Mouse (Mus musculus): Measurements from ENCODE around the gene Rheb. TPM values are rescaled to one million over a fixed set of nuclear protein-coding genes. Genes with fewer than 3 reads are reported as not detected.

The Rheb gene
- 244 and 270 TPM in 2 replicates for polyA plus RNA-seq (2015; fragmentation: Nextera tagmentation; extraction: Ambion mirVana)

DNA sequence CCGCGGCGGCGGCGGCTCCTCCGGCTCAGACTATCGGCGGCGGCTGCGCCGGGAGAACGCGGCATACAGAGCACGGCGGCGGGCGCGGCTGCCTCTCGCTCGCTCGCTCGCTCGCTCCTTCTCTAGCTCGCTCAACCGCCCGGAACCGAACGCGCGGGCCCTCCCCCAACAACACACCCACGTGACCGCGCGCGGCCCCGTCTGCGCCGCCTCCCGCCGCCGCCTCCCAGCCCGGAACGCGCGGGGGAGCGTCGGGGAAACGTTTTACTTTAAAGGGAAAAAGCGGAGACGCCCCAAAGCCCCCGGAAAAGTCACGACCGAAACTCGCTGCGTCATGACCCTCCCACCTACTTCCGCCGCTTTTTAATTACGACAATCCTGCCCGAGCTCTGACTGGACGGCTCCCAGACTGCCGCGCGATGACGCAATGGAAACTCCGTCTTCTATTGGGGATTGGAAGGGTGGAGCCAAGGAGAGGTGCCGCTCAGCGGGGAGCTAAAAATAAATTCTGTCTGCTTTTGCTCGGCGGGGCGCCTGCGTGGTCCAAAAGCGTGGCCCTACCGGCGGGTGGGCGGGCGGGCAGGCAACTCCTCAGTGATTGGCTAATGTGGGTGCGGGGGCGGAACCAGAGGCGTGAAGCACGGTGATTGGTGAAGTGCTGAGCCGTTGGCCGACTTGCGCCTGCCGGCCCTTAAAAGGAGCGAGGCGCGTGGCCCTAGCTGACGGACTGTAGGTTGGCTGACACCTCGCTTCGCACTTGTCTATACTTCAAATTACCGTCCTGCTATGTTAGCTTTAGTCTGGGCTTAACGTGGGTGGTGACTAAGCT, at the start of gene Rheb:
Gene Rheb, minus strand, starts transcription at position 351 of the 829 bp plus-strand sequence.
- no peaks in the 10 kb centered on the region for H3K9me3 ChIP-seq
- peaks cover 47% of the 10 kb centered on the region for H3K4me1 ChIP-seq (replicated peaks)
- ATAC-seq (ENCODE audit: low read depth) = peak; percentile 97
- H3K4me2 ChIP-seq = peak within 1 kb of the TSS; percentile 93
- H3K4me3 ChIP-seq = peak within 1 kb of the TSS; percentile 96
- no peaks in the 10 kb centered on the region for H3K36me3 ChIP-seq
- under 1% methylated on average over 92 of the region's 92 CpGs for WGBS
- H3K27me3 ChIP-seq = no peaks in the 10 kb centered on the region
- H3K27ac ChIP-seq (replicated peaks) = peak within 1 kb of the TSS; percentile 98
- H3K9ac ChIP-seq = peak within 1 kb of the TSS; percentile 96

GRCm38 (mm10) chr5:24889860-24890259, 47.4 kb upstream of the Rheb start:
- Histone ChIP-seq H3K36me3 (peaks cover 40% of the 10 kb centered on the region), H3K27ac (replicated peaks) (no peak overlapping the region), H3K4me3 (no peak overlapping the region), H3K27me3 (no peaks in the 10 kb centered on the region), H3K9me3 (no peaks in the 10 kb centered on the region), H3K4me2 (no peak overlapping the region), H3K9ac (no peak overlapping the region), H3K4me1 (replicated peaks) (peaks cover 19% of the 10 kb centered on the region)
- ATAC-seq (ENCODE audit: low read depth) = no peak
- WGBS = 60% methylated on average over 9 of the region's 9 CpGs

GRCm38 (mm10) chr5:24888874-24889591, 46.6 kb upstream of the Rheb start:
- ATAC-seq (ENCODE audit: low read depth) = no peak
- H3K9me3 ChIP-seq = no peaks in the 10 kb centered on the region
- 86% methylated on average over 11 of the region's 11 CpGs for WGBS
- no peak overlapping the region for H3K9ac ChIP-seq
- H3K4me2 ChIP-seq = no peak overlapping the region
- no peaks in the 10 kb centered on the region for H3K27me3 ChIP-seq
- peaks cover 44% of the 10 kb centered on the region for H3K36me3 ChIP-seq
- H3K4me1 ChIP-seq (replicated peaks) = peaks cover 15% of the 10 kb centered on the region
- no peak overlapping the region for H3K27ac ChIP-seq (replicated peaks)
- H3K4me3 ChIP-seq = no peak overlapping the region

DNA sequence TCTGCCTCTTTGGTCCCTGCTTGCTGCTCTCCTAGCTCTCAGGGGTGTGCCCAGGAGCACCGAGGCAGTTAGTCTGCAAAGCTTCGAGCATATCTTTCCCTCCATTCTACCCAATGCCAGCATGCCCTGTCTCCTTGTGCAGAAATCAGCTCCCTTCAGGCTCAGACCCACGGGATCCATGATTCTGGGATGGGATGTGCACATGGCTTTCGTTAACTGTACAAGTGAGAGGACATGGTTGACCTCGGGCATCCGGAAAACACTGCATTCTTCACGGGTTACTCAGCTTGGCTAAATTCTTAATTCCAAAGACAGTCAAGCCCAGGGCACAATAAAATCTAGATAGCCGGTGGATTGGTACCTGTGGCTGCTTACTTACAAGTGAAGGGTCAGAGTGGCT, 44.8 kb upstream of the Rheb start:
- peaks cover 55% of the 10 kb centered on the region for H3K36me3 ChIP-seq
- H3K4me1 ChIP-seq (replicated peaks) = peaks cover 4% of the 10 kb centered on the region
- H3K27me3 ChIP-seq = no peaks in the 10 kb centered on the region
- no peaks in the 10 kb centered on the region for H3K9me3 ChIP-seq
- 95% methylated on average over 8 of the region's 8 CpGs for WGBS
- H3K4me3 ChIP-seq = no peak overlapping the region
- no peak overlapping the region for H3K4me2 ChIP-seq
- no peak overlapping the region for H3K9ac ChIP-seq
- no peak for ATAC-seq (ENCODE audit: low read depth)
- H3K27ac ChIP-seq (replicated peaks) = no peak overlapping the region

- no peaks in the 10 kb centered on the region for H3K27me3 ChIP-seq
- no peak overlapping the region for H3K4me3 ChIP-seq
- H3K4me2 ChIP-seq = no peak overlapping the region
- H3K9ac ChIP-seq = no peak overlapping the region
- H3K9me3 ChIP-seq = no peaks in the 10 kb centered on the region
- no peak overlapping the region for H3K27ac ChIP-seq (replicated peaks)
- 83% methylated on average over 4 of the region's 4 CpGs for WGBS
- H3K4me1 ChIP-seq (replicated peaks) = peaks cover 4% of the 10 kb centered on the region; the same call in 1 of the 2 replicates
- no peak for ATAC-seq (ENCODE audit: low read depth)
- H3K36me3 ChIP-seq = peaks cover 75% of the 10 kb centered on the region
Measured at GRCm38 (mm10) chr5:24878713-24879112, 36.3 kb upstream of the Rheb start.

GRCm38 (mm10) chr5:24877836-24878624, 35.6 kb upstream of the Rheb start:
- no peak overlapping the region for H3K4me2 ChIP-seq
- H3K27ac ChIP-seq (replicated peaks) = no peak overlapping the region
- H3K36me3 ChIP-seq = peaks cover 77% of the 10 kb centered on the region
- no peak overlapping the region for H3K4me3 ChIP-seq
- 69% methylated on average over 11 of the region's 11 CpGs for WGBS
- ATAC-seq (ENCODE audit: low read depth) = no peak
- no peak overlapping the region for H3K9ac ChIP-seq
- H3K4me1 ChIP-seq (replicated peaks) = peaks cover 4% of the 10 kb centered on the region; the same call in 1 of the 2 replicates
- H3K27me3 ChIP-seq = no peaks in the 10 kb centered on the region
- no peaks in the 10 kb centered on the region for H3K9me3 ChIP-seq

GRCm38 (mm10) chr5:24876653-24877052, 34.2 kb upstream of the Rheb start:
- H3K4me1 ChIP-seq (replicated peaks) = peaks cover 4% of the 10 kb centered on the region; the same call in 1 of the 2 replicates
- H3K27me3 ChIP-seq = no peaks in the 10 kb centered on the region
- H3K4me2 ChIP-seq = no peak overlapping the region
- H3K27ac ChIP-seq (replicated peaks) = no peak overlapping the region
- WGBS = 93% methylated on average over 9 of the region's 9 CpGs
- no peak for ATAC-seq (ENCODE audit: low read depth)
- H3K9ac ChIP-seq = no peak overlapping the region
- peaks cover 71% of the 10 kb centered on the region for H3K36me3 ChIP-seq
- H3K9me3 ChIP-seq = no peaks in the 10 kb centered on the region
- H3K4me3 ChIP-seq = no peak overlapping the region

- Histone ChIP-seq H3K9ac (no peak overlapping the region), H3K4me2 (no peak overlapping the region), H3K4me1 (replicated peaks) (peaks cover 4% of the 10 kb centered on the region; the same call in 1 of the 2 replicates), H3K36me3 (peaks cover 69% of the 10 kb centered on the region), H3K27me3 (no peaks in the 10 kb centered on the region), H3K4me3 (no peak overlapping the region), H3K9me3 (no peaks in the 10 kb centered on the region), H3K27ac (replicated peaks) (no peak overlapping the region)
- ATAC-seq (ENCODE audit: low read depth) = no peak
- 84% methylated on average over 4 of the region's 4 CpGs for WGBS
Measured at GRCm38 (mm10) chr5:24874111-24874510, 31.7 kb upstream of the Rheb start.

DNA sequence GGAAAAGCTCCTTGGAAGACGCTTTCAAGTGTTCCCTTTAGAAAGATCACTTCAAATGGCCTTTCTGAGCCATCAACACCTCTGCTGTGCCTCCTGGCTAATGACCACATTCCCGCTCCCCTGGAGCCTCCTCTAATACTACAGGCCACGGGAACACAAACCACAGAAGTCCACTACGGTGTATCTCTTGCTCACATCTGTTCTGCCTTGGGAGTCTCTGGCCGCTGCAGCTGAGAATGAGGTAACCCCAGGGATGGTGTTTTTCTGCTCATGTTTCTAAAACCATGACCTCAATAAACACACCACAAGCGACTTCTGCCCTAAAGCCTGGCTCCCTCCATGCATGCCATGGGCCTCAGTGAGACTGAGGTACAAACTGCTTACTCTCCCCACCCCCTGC, 30.8 kb upstream of the Rheb start:
- ATAC-seq (ENCODE audit: low read depth) = no peak
- Histone ChIP-seq H3K36me3 (peaks cover 67% of the 10 kb centered on the region), H3K27me3 (no peaks in the 10 kb centered on the region), H3K4me2 (no peak overlapping the region), H3K4me3 (no peak overlapping the region), H3K9ac (no peak overlapping the region), H3K9me3 (no peaks in the 10 kb centered on the region), H3K4me1 (replicated peaks) (peaks cover 2% of the 10 kb centered on the region; the same call in 1 of the 2 replicates), H3K27ac (replicated peaks) (no peak overlapping the region)
- WGBS = 71% methylated on average over 6 of the region's 6 CpGs

DNA sequence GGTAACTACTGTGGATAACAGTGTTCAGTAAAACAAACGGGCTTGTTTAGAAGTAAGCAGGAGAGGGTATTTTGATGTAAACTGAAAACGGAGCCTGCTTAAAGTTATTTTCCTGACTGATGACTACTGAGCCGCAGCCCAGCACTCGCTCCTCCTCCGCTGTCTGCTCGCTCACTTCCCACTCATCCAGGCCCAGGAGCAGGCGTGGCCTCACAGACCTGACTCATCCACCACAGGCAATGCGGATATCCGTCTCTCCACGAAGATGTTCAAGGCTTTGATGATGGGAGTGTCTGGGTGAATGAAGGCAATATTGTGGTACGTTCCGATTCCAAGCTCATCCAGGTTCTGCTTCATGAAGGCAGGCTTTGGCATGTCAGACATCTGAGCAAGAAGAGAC, 28.9 kb upstream of the Rheb start:
- H3K4me3 ChIP-seq = no peak overlapping the region
- H3K4me2 ChIP-seq = no peak overlapping the region
- ATAC-seq (ENCODE audit: low read depth) = no peak
- WGBS = 93% methylated on average over 12 of the region's 12 CpGs
- no peak overlapping the region for H3K27ac ChIP-seq (replicated peaks)
- no peak overlapping the region for H3K9ac ChIP-seq
- H3K36me3 ChIP-seq = peaks cover 69% of the 10 kb centered on the region
- no peaks in the 10 kb centered on the region for H3K9me3 ChIP-seq
- no peaks in the 10 kb centered on the region for H3K4me1 ChIP-seq (replicated peaks)
- H3K27me3 ChIP-seq = no peaks in the 10 kb centered on the region

DNA sequence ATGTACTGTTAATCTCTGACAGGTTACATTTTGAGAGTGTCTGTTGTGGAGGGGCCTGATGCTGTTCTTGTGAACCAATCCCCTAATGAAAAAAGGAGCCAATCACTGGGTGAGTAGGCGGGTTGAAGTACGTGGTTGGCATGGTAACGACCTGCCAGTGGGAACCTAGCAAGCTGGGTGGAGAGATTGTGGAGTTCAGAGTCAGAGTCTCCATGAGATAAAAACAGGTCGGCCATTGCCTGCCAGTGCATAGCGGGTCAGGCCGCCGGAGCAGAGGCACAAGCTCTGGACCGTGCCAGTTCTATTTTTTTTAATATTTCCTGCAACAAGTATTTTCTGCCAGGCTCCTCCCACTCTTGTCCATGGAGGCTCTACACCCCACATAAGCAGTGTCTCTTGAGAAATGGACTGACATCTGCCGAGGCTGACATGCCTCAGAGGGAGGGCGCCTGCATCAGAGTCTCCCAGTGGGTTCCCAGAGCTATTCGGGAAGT, 27.4 kb upstream of the Rheb start:
- Histone ChIP-seq H3K4me1 (replicated peaks) (no peaks in the 10 kb centered on the region), H3K4me3 (no peak overlapping the region), H3K9ac (no peak overlapping the region), H3K27me3 (no peaks in the 10 kb centered on the region), H3K27ac (replicated peaks) (no peak overlapping the region), H3K9me3 (no peaks in the 10 kb centered on the region), H3K4me2 (no peak overlapping the region), H3K36me3 (peaks cover 65% of the 10 kb centered on the region)
- no peak for ATAC-seq (ENCODE audit: low read depth)
- 76% methylated on average over 11 of the region's 11 CpGs for WGBS

Data from neural tube, embryonic 13.5 days (tissue).